Comparison of ENCODE assay signal across 13 mouse cellular contexts in the genomic region with DNA sequence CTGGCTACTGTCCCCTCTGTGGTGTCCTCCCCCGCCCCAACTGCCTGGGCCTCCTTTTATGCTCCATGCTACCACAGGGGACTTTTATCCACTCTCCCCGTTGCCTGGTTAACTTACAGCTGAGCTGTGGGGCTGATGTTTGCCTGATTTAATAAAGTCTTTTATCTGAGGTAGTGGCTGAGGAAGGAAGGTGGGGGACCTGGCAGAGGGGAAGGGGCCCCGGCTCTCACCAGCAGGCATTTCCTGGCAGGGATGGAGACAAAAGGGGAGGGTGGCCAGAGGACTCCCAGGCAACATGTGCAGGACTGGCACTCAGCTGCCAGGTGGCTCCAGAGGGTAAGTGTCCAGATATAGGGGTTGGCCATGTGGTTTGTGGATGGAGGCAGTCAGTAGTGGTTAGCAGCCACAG. TPM values are rescaled to one million over a fixed set of nuclear protein-coding genes. Genes with fewer than 3 reads are reported as not detected.
DNase-seq lines count a peak whose midpoint lies in the region; ATAC-seq lines count a peak whose summit lies in the region.
"Had no signal": no experiment of that assay in that cellular context is flagged by ENCODE, and none has a peak within 500 bp of the region (broad histone marks: within the 10 kb centered on the region; RNA-seq: fewer than 3 reads in every experiment).

No protein-coding gene starts in this region.

- no peaks in the 10 kb centered on the region; the same call in 1 of the 2 replicates for H3K4me1 ChIP-seq in embryonic facial prominence, embryonic 11.5 days (ENCODE audit: control insufficient read depth, insufficient read depth, low read length)
- H3K4me1 ChIP-seq in hindbrain, embryonic 10.5 days (replicated peaks) = peaks cover 35% of the 10 kb centered on the region
- H3K4me1 ChIP-seq in midbrain, embryonic 12.5 days = peaks cover 47% of the 10 kb centered on the region

- no peaks in the 10 kb centered on the region for H3K9me3 ChIP-seq in embryonic facial prominence, embryonic 11.5 days (replicated peaks; ENCODE audit: control insufficient read depth, low read length)
- H3K9me3 ChIP-seq in hindbrain, embryonic 10.5 days = no peaks in the 10 kb centered on the region
- H3K9me3 ChIP-seq in midbrain, embryonic 12.5 days = no peaks in the 10 kb centered on the region
- H3K9me3 ChIP-seq: limb, embryonic 15.5 days had no signal

- no peak overlapping the region for H3K4me2 ChIP-seq in embryonic facial prominence, embryonic 11.5 days (ENCODE audit: low read depth, low read length)
- no peak overlapping the region for H3K4me2 ChIP-seq in midbrain, embryonic 12.5 days (replicated peaks)
- H3K4me2 ChIP-seq: limb, embryonic 15.5 days had no signal

- H3K27me3 ChIP-seq in embryonic facial prominence, embryonic 11.5 days (ENCODE audit: control insufficient read depth, insufficient read depth, low read length) = no peaks in the 10 kb centered on the region; the same call in 1 of the 2 replicates
- peaks cover 100% of the 10 kb centered on the region for H3K27me3 ChIP-seq in hindbrain, embryonic 10.5 days (ENCODE audit: insufficient read depth, poor library complexity, severe bottlenecking)
- peaks cover 87% of the 10 kb centered on the region for H3K27me3 ChIP-seq in midbrain, embryonic 12.5 days

- 0 out of 2 replicates have a peak, but pooled peaks have one; percentile 42 for ATAC-seq in embryonic facial prominence, embryonic 11.5 days (replicated peaks; ENCODE audit: insufficient number of reproducible peaks, low FRiP score, low TSS enrichment, low read depth)
- peak; percentile 45 for ATAC-seq in midbrain, embryonic 12.5 days (ENCODE audit: low FRiP score, low read depth)

- H3K9ac ChIP-seq in embryonic facial prominence, embryonic 11.5 days (replicated peaks; ENCODE audit: low read length) = no peak overlapping the region
- H3K9ac ChIP-seq in midbrain, embryonic 12.5 days (replicated peaks) = 0 out of 2 replicates have a peak overlapping the region, but pooled peaks have one; percentile 6
- H3K9ac ChIP-seq: limb, embryonic 15.5 days had no signal

- intact Hi-C loops in left cerebral cortex, postnatal 10 days (cut with DNase I) = loop anchor here (5.0 kb wide), 1 partner anchor 43 kb away; no protein-coding TSS in a partner anchor

- WGBS in embryonic facial prominence, embryonic 11.5 days = 22% methylated on average over 3 of the region's 3 CpGs
- WGBS in hindbrain, embryonic 10.5 days = 32% methylated on average over 3 of the region's 3 CpGs
- 11% methylated on average over 3 of the region's 3 CpGs for WGBS in midbrain, embryonic 12.5 days

- H3K36me3 ChIP-seq in embryonic facial prominence, embryonic 11.5 days (replicated peaks; ENCODE audit: control insufficient read depth, insufficient read depth, low read depth, low read length) = no peaks in the 10 kb centered on the region
- H3K36me3 ChIP-seq in hindbrain, embryonic 10.5 days = no peaks in the 10 kb centered on the region
- H3K36me3 ChIP-seq in midbrain, embryonic 12.5 days = no peaks in the 10 kb centered on the region
- H3K36me3 ChIP-seq: limb, embryonic 15.5 days had no signal

- no peak overlapping the region for H3K27ac ChIP-seq in embryonic facial prominence, embryonic 11.5 days (replicated peaks; ENCODE audit: low read depth, low read length)
- 0 out of 2 replicates have a peak overlapping the region, but pooled peaks have one; percentile 60 for H3K27ac ChIP-seq in hindbrain, embryonic 10.5 days
- H3K27ac ChIP-seq in midbrain, embryonic 12.5 days (replicated peaks) = peak overlapping the region; percentile 60
- H3K27ac ChIP-seq: limb, embryonic 15.5 days had no signal

- DNase-seq in MN1 (ENCODE audit: low spot score) = peak; percentile 76
- no peak for DNase-seq in embryonic facial prominence, embryonic 11.5 days (ENCODE audit: low spot score)
- no peak for DNase-seq in hindbrain, embryonic 10.5 days (ENCODE audit: low spot score)
- DNase-seq in spleen, postnatal 36 days (ENCODE audit: low spot score in 2 of 2) = no peak
- DNase-seq in thymus, postnatal 10 days (ENCODE audit: low spot score in 2 of 2) = no peak
- no peak for DNase-seq in left cerebral cortex, postnatal 10 days (ENCODE audit: extremely low spot score in 1 of 2, low spot score in 2 of 2)

- H3K4me3 ChIP-seq in embryonic facial prominence, embryonic 11.5 days (ENCODE audit: low read depth, low read length) = no peak overlapping the region
- peak overlapping the region; percentile 11; the same call in 1 of the 2 replicates for H3K4me3 ChIP-seq in hindbrain, embryonic 10.5 days
- no peak overlapping the region for H3K4me3 ChIP-seq in midbrain, embryonic 12.5 days
- H3K4me3 ChIP-seq: limb, embryonic 15.5 days; myocyte had no signal

RNA-seq across cellular contexts. Expression of a gene that starts 51.4 kb away (rescaled TPM):
- 2.3 and 2.7 TPM in 2 replicates for polyA plus RNA-seq in embryonic facial prominence, embryonic 11.5 days (2014; fragmentation: Nextera tagmentation; extraction: Ambion mirVana)
- 1.4 and 1.9 TPM in 2 replicates for polyA plus RNA-seq in hindbrain, embryonic 10.5 days (2016; fragmentation: Nextera tagmentation; extraction: Ambion mirVana)
- polyA plus RNA-seq in midbrain, embryonic 12.5 days (2016; fragmentation: Nextera tagmentation; extraction: Ambion mirVana) = 5.9 and 11.3 TPM in 2 replicates
- total RNA-seq in left cerebral cortex, postnatal 10 days (2021) = 10 to 100 TPM; 24.9 to 29.4 TPM
- polyA plus RNA-seq: gonadal fat pad, adult 2 months; large intestine, adult 2 months; limb, embryonic 15.5 days; lung, embryonic 16.5 days; myocyte; stomach, embryonic 16.5 days had no signal
